Mouse (Mus musculus): ENCODE results near the gene Samt3. TPM values are rescaled to one million over a fixed set of nuclear protein-coding genes. Genes with fewer than 3 reads are reported as not detected.

The Samt3 gene
- total RNA-seq (2021) = not detected
- long read RNA-seq, experiment 1 = 0 reads
- long read RNA-seq, experiment 2 = 0 reads

DNA sequence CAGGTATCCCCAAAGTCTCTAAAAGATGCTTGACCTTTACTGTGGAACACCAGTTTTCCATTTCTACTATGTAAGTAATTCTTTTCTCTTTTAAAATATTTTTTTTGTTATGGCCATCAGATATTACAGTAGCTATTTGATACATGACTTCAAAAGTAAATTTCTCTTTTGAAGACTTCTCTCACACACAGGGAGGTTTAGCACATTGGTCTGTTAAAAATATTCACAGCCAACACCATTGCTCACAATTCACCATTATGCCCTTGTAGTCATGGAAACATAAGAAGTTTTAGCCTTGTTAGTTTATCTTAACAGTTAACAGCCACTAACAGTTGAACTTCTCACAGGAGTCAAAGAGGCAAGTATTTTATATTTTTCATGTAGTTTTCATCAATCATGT, at the start of gene Samt3:
TSS of gene Samt3 (plus strand) at position 301 of the 400 bp plus-strand sequence.
- DNase-seq = no peak

DNA sequence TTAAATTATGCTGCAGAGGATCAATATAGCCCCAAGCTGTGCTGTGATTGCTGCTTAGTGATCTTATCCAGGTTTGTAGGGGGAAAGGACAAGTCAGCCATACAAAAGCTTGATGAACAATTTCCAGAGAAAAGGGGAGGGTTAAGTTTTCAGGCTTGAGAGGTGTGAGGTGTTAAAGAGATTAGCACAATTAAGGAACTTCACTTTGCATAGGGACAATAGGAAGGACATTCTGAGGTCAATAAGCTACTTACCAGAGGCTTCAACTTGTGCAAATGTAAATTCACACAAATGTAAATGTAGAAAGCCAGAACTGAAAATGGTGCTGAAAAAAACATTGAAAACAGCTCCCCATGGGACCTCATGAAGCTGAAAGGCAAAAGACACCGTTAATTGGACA, 27.4 kb upstream of the Samt3 start:
- no peak for DNase-seq

DNA sequence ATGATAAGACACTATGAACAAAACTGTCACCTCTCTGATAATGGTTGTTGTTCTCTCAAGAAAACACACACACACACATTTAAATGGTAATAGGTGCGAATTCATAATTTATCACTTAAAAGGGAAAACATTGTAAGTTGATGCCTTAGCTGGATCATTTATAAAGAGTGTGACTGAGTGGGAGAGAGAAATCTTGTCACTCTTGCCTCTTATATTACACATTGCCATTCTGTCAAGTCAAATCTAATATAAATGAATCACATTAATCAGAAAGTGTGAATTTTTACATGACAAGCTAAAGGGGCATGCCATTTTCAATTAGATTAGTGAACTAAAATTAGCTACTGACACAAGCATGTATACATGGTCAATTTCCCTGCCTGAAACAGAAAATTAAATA, 44.7 kb downstream of the Samt3 start:
- DNase-seq = no peak

Other genes starting within 250 kb of the Samt3 start
- gene 5430427O19Rik, start 173.8 kb upstream of the Samt3 start, total RNA-seq (2021) = under 1 TPM in 1 of 2 experiments, not detected in 1; 0.10 TPM
- gene Nr0b1, start 147.6 kb downstream of the Samt3 start, total RNA-seq (2021) = not detected

Measured in gastrocnemius, postnatal 25 days (tissue).